Mouse (Mus musculus): ENCODE data around the gene Gm10750.
"Not testable (repeated sequence)": the region's sequence is repeated elsewhere in the genome, so short reads cannot be mapped to it uniquely, and the experiment has no call there.

- TF ChIP-seq CTCF (IDR thresholded peaks at IDR 0.05; ENCODE audit: low read depth, low read length); GATA1 (IDR thresholded peaks at IDR 0.05; ENCODE audit: borderline replicate concordance, low read length); TAL1 (conservative IDR thresholded peaks at IDR 0.05; ENCODE audit: low read depth, low read length): not testable (repeated sequence)
Measured at GRCm38 (mm10) chr2:149017137-149017536, at the start of gene Gm10750.
